Mouse (Mus musculus) forebrain, embryonic 14.5 days (tissue): ENCODE data around the gene Gm4491. TPM values are rescaled to one million over a fixed set of nuclear protein-coding genes. Genes with fewer than 3 reads are reported as not detected.

Source experiments
- polyA plus RNA-seq: library from polyadenylated mRNA; unstranded; fragments of >200 nt; fragmentation: Nextera tagmentation; extraction: Ambion mirVana; gene quantifications from 2 replicates; pipeline ENCODE4 v1.2.1, GENCODE M21; 2014

Gene Gm4491
- polyA plus RNA-seq, 1 experiment from 2014 or later, result not detected

Other genes starting within 250 kb of the Gm4491 start
- gene Zmym2, start 229.2 kb downstream of the Gm4491 start, polyA plus RNA-seq, result 54.7 and 73.1 TPM in 2 replicates
- 0.42 and 0.63 TPM in 2 replicates for gene Gja3, start 57.8 kb downstream of the Gm4491 start, polyA plus RNA-seq
- 11.0 and 15.2 TPM in 2 replicates for gene Gjb2, start 11.2 kb downstream of the Gm4491 start, polyA plus RNA-seq
- 14.4 and 19.7 TPM in 2 replicates for gene Gjb6, start 17.7 kb upstream of the Gm4491 start, polyA plus RNA-seq